Mouse (Mus musculus) CH12.LX (cell line): ENCODE data around the gene Pbdc1.

ENCODE experiments used
- CTCF ChIP-seq, 2 experiments: IDR thresholded peaks in 1 of 2; conservative IDR thresholded peaks in 1 of 2; 2 replicates each; pipeline ENCODE4 v1.5.1; 2011 to 2012; ENCODE audit warnings: low read depth in 2 of 2, low read length in 2 of 2, improper control_type of control experiment in 1 of 2, inconsistent platforms in 1 of 2, mild to moderate bottlenecking in 1 of 2, moderate library complexity in 1 of 2
- EP300 ChIP-seq: IDR thresholded peaks from 2 replicates; pipeline ENCODE4 v1.6.1; 2011; ENCODE audit warnings: low read length, improper control_type of control experiment
- HCFC1 ChIP-seq: IDR thresholded peaks from 2 replicates; pipeline ENCODE4 v1.6.1; 2012; ENCODE audit warnings: low read depth, mild to moderate bottlenecking, inconsistent platforms, low read length, improper control_type of control experiment
- MAFK ChIP-seq: IDR thresholded peaks from 2 replicates; pipeline ENCODE4 v1.6.1; 2011; ENCODE audit warnings: low read length, improper control_type of control experiment; ENCODE audit not compliant: insufficient replicate concordance
- POLR2A ChIP-seq: IDR thresholded peaks from 2 replicates; pipeline ENCODE4 v1.6.1; 2011; ENCODE audit warnings: low read depth, mild to moderate bottlenecking, improper control_type of control experiment, low read length
- USF2 ChIP-seq: conservative IDR thresholded peaks from 2 replicates; pipeline ENCODE4 v1.6.1; 2011; ENCODE audit warnings: low read depth, low read length, improper control_type of control experiment

- TF ChIP-seq USF2 (no peak), POLR2A (no peak), CTCF (conservative IDR thresholded peaks at IDR 0.05 in 1 of 2, IDR thresholded peaks at IDR 0.05 in 1 of 2; ENCODE audit: low read depth in 2 of 2, low read length in 2 of 2) (no peak), EP300 (no peak), MAFK (no peak), HCFC1 (no peak)
Measured at GRCm38 (mm10) chrX:105114994-105115393, 35.4 kb downstream of the Pbdc1 start.
